Mouse (Mus musculus): ENCODE measurements at regions not wholly inside any gene's neighbourhood (a gene's known extent, or its start where the extent isn't known, plus 50 kb on each side); places are given as distances from the start of the nearest gene placed in this dataset.
"Not testable (repeated sequence)": the region's sequence is repeated elsewhere in the genome, so short reads cannot be mapped to it uniquely, and the experiment has no call there.

- not testable (repeated sequence) for TF ChIP-seq CTCF, EP300 (IDR thresholded peaks at IDR 0.05; ENCODE audit: low read depth)
Measured at GRCm38 (mm10) chr10:111369046-111369445, 70.6 kb downstream of the Bbs10 start.

Measured in heart, postnatal 0 days (tissue).